Mouse (Mus musculus) heart, embryonic 13.5 days (tissue): ENCODE data around the gene Pdcd7. TPM values are rescaled to one million over a fixed set of nuclear protein-coding genes. Genes with fewer than 3 reads are reported as not detected.
A peak's percentile ranks its signal among the peaks of the same experiment; 100 is the strongest.

Source experiments
- ATAC-seq: fragments of 200-750 bp; cut with Nextera tagmentation; 2 replicates; pipeline ENCODE4 v1.8.0; 2017; ENCODE audit warnings: moderate TSS enrichment; ENCODE audit not compliant: insufficient number of reproducible peaks, low FRiP score, low TSS enrichment; ENCODE audit errors: extremely low read depth
- H3K27ac ChIP-seq: fragments of 300-500 bp; sonication (generic); replicated peaks from 2 replicates; pipeline ENCODE4 v1.5.1; 2015; ENCODE audit warnings: moderate library complexity, mild to moderate bottlenecking, inconsistent platforms
- H3K27me3 ChIP-seq: fragments of 300-500 bp; sonication (generic); replicated peaks from 2 replicates; pipeline ENCODE4 v1.6.1; 2015; ENCODE audit warnings: mild to moderate bottlenecking, inconsistent platforms
- H3K36me3 ChIP-seq: fragments of 300-500 bp; sonication (generic); 2 replicates; pipeline ENCODE4 v1.6.1; 2015; ENCODE audit warnings: mild to moderate bottlenecking, inconsistent platforms
- H3K4me1 ChIP-seq: fragments of 300-500 bp; sonication (generic); 2 replicates; pipeline ENCODE4 v1.6.1; 2015; ENCODE audit warnings: inconsistent platforms
- H3K4me2 ChIP-seq: fragments of 300-500 bp; sonication (generic); 2 replicates; pipeline ENCODE4 v1.6.1; 2015; ENCODE audit warnings: inconsistent platforms, mild to moderate bottlenecking, moderate library complexity
- H3K4me3 ChIP-seq: fragments of 300-500 bp; sonication (generic); 2 replicates; pipeline ENCODE4 v1.5.1; 2015; ENCODE audit warnings: moderate library complexity, mild to moderate bottlenecking, inconsistent platforms
- H3K9ac ChIP-seq: fragments of 300-500 bp; sonication (generic); 2 replicates; pipeline ENCODE4 v1.6.1; 2015; ENCODE audit warnings: inconsistent platforms, mild to moderate bottlenecking, moderate library complexity
- H3K9me3 ChIP-seq: fragments of 300-500 bp; sonication (generic); 2 replicates; pipeline ENCODE4 v1.6.1; 2016; ENCODE audit warnings: inconsistent platforms
- WGBS: fragments of 180-500 bp; shearing (Covaris S2); methylation state at CpG from one replicate; pipeline ENCODE4 v1.1.7; 2015; ENCODE audit warnings: mixed read lengths; 5-methylcytosine and 5-hydroxymethylcytosine counted together
- polyA plus RNA-seq: library from polyadenylated mRNA; unstranded; fragments of >200 nt; fragmentation: Nextera tagmentation; extraction: Ambion mirVana; gene quantifications from 2 replicates; pipeline ENCODE4 v1.2.1, GENCODE M21; 2015

Pdcd7 gene
- polyA plus RNA-seq, 1 experiment from 2014 or later, result 5.3 TPM

- no peak overlapping the region for H3K27ac ChIP-seq
- no peak overlapping the region for H3K4me2 ChIP-seq
- ATAC-seq, result no peak
- H3K9ac ChIP-seq, result no peak overlapping the region
- no peak overlapping the region for H3K4me3 ChIP-seq
- H3K27me3 ChIP-seq, result no peaks in the 10 kb centered on the region; the same call in 1 of the 2 replicates
- H3K36me3 ChIP-seq, result peaks cover 7% of the 10 kb centered on the region; the same call in 1 of the 2 replicates
- WGBS, result 58% methylated on average over 6 of the region's 6 CpGs
- peaks cover 16% of the 10 kb centered on the region for H3K4me1 ChIP-seq
- no peaks in the 10 kb centered on the region for H3K9me3 ChIP-seq
These were observed 36.3 kb downstream of the Pdcd7 start for GRCm38 (mm10) chr9:65382031-65382750.

GRCm38 (mm10) chr9:65382751-65383097 is 36.8 kb downstream of the Pdcd7 start:
- Histone ChIP-seq H3K4me1 (peaks cover 16% of the 10 kb centered on the region), H3K9ac (no peak overlapping the region), H3K9me3 (no peaks in the 10 kb centered on the region), H3K4me3 (no peak overlapping the region), H3K36me3 (peaks cover 1% of the 10 kb centered on the region; the same call in 1 of the 2 replicates), H3K27me3 (no peaks in the 10 kb centered on the region; the same call in 1 of the 2 replicates), H3K27ac (no peak overlapping the region), H3K4me2 (no peak overlapping the region)
- no peak for ATAC-seq
- WGBS, result 58% methylated on average over 3 of the region's 3 CpGs

GRCm38 (mm10) chr9:65384276-65384675 is 38.4 kb downstream of the Pdcd7 start:
- H3K4me1 ChIP-seq, result peaks cover 16% of the 10 kb centered on the region
- 0 out of 2 replicates have a peak overlapping the region, but pooled peaks have one; percentile 37 for H3K9ac ChIP-seq
- H3K27ac ChIP-seq, result no peak overlapping the region
- peaks cover 7% of the 10 kb centered on the region for H3K27me3 ChIP-seq
- no peaks in the 10 kb centered on the region for H3K36me3 ChIP-seq
- ATAC-seq, result no peak
- no peaks in the 10 kb centered on the region for H3K9me3 ChIP-seq
- H3K4me2 ChIP-seq, result no peak overlapping the region
- no peak overlapping the region for H3K4me3 ChIP-seq
- WGBS, result 38% methylated on average over 3 of the region's 3 CpGs

- H3K4me3 ChIP-seq, result no peak overlapping the region
- no peak overlapping the region for H3K9ac ChIP-seq
- peaks cover 30% of the 10 kb centered on the region for H3K27me3 ChIP-seq
- H3K36me3 ChIP-seq, result no peaks in the 10 kb centered on the region
- no peak overlapping the region for H3K27ac ChIP-seq
- H3K4me2 ChIP-seq, result no peak overlapping the region
- WGBS, result 37% methylated on average over 8 of the region's 8 CpGs
- no peaks in the 10 kb centered on the region for H3K9me3 ChIP-seq
- H3K4me1 ChIP-seq, result peaks cover 14% of the 10 kb centered on the region
- no peak for ATAC-seq
These were observed 40.7 kb downstream of the Pdcd7 start for GRCm38 (mm10) chr9:65386373-65387140.

GRCm38 (mm10) chr9:65390752-65391612 is 45.1 kb downstream of the Pdcd7 start:
- 14% methylated on average over 96 of the region's 96 CpGs for WGBS
- peak overlapping the region; percentile 75 for H3K9ac ChIP-seq
- H3K9me3 ChIP-seq, result no peaks in the 10 kb centered on the region
- H3K4me1 ChIP-seq, result peaks cover 22% of the 10 kb centered on the region
- H3K36me3 ChIP-seq, result no peaks in the 10 kb centered on the region
- peak overlapping the region; percentile 56 for H3K4me3 ChIP-seq
- ATAC-seq, result no peak
- H3K4me2 ChIP-seq, result peak overlapping the region; percentile 77
- H3K27ac ChIP-seq, result no peak overlapping the region
- H3K27me3 ChIP-seq, result peaks cover 43% of the 10 kb centered on the region

- Histone ChIP-seq H3K4me1 (peaks cover 22% of the 10 kb centered on the region), H3K9ac (peak within 1 kb of the TSS; percentile 75), H3K9me3 (no peaks in the 10 kb centered on the region), H3K27ac (no peak within 1 kb of the TSS), H3K4me2 (peak within 1 kb of the TSS; percentile 77), H3K36me3 (no peaks in the 10 kb centered on the region), H3K27me3 (peaks cover 43% of the 10 kb centered on the region), H3K4me3 (peak within 1 kb of the TSS; percentile 56)
- no peak for ATAC-seq
- 23% methylated on average over 8 of the region's 8 CpGs for WGBS
These were observed 45.7 kb downstream of the Pdcd7 start, which contains the start of gene Kbtbd13 for GRCm38 (mm10) chr9:65391613-65391964. Gene Kbtbd13, minus strand, starts transcription at chr9:65391652.

- H3K27ac ChIP-seq, result no peak overlapping the region
These were observed 46.9 kb downstream of the Pdcd7 start for GRCm38 (mm10) chr9:65392638-65393364.

GRCm38 (mm10) chr9:65393606-65394005 is 47.7 kb downstream of the Pdcd7 start:
- no peak overlapping the region for H3K27ac ChIP-seq

More at GRCm38 (mm10) chr9:65392638-65393364, 46.9 kb downstream of the Pdcd7 start:
- ATAC-seq, result no peak
- Histone ChIP-seq H3K4me2 (no peak overlapping the region), H3K36me3 (no peaks in the 10 kb centered on the region), H3K9me3 (no peaks in the 10 kb centered on the region), H3K27me3 (peaks cover 47% of the 10 kb centered on the region), H3K4me1 (peaks cover 22% of the 10 kb centered on the region), H3K9ac (no peak overlapping the region), H3K4me3 (no peak overlapping the region)
- 22% methylated on average over 6 of the region's 6 CpGs for WGBS

GRCm38 (mm10) chr9:65394360-65394759 is 48.5 kb downstream of the Pdcd7 start:
- H3K27ac ChIP-seq, result no peak overlapping the region
- peaks cover 29% of the 10 kb centered on the region for H3K4me1 ChIP-seq

More at GRCm38 (mm10) chr9:65393606-65394005, 47.7 kb downstream of the Pdcd7 start:
- Histone ChIP-seq H3K36me3 (no peaks in the 10 kb centered on the region), H3K9me3 (no peaks in the 10 kb centered on the region), H3K4me3 (no peak overlapping the region), H3K4me1 (peaks cover 23% of the 10 kb centered on the region), H3K27me3 (peaks cover 48% of the 10 kb centered on the region), H3K4me2 (no peak overlapping the region), H3K9ac (no peak overlapping the region)
- 29% methylated on average over 2 of the region's 2 CpGs for WGBS
- no peak for ATAC-seq

GRCm38 (mm10) chr9:65398279-65398678 is 52.4 kb downstream of the Pdcd7 start, which contains the start of gene Rasl12:
Gene Rasl12, plus strand, starts transcription at chr9:65398506.
- no peaks in the 10 kb centered on the region for H3K9me3 ChIP-seq
- H3K36me3 ChIP-seq, result no peaks in the 10 kb centered on the region
- peak within 1 kb of the TSS; percentile 58 for H3K4me3 ChIP-seq
- no peak within 1 kb of the TSS for H3K27ac ChIP-seq
- under 1% methylated on average over 24 of the region's 24 CpGs for WGBS
- H3K4me2 ChIP-seq, result peak within 1 kb of the TSS; percentile 78
- peaks cover 21% of the 10 kb centered on the region; the same call in 1 of the 2 replicates for H3K27me3 ChIP-seq
- H3K9ac ChIP-seq, result peak within 1 kb of the TSS; percentile 78
- peaks cover 13% of the 10 kb centered on the region for H3K4me1 ChIP-seq
- ATAC-seq, result no peak; the same call in 1 of the 2 replicates

More at GRCm38 (mm10) chr9:65394360-65394759, 48.5 kb downstream of the Pdcd7 start:
- Histone ChIP-seq H3K9me3 (no peaks in the 10 kb centered on the region), H3K27me3 (peaks cover 48% of the 10 kb centered on the region), H3K4me2 (no peak overlapping the region), H3K36me3 (no peaks in the 10 kb centered on the region), H3K4me3 (no peak overlapping the region), H3K9ac (no peak overlapping the region)
- no peak for ATAC-seq
- WGBS, result 67% methylated on average over 2 of the region's 2 CpGs
